Comparison of ENCODE assay signal across 8 mouse cellular contexts in genomic region chr17:88530236-88530619, GRCm38 (mm10). TPM values are rescaled to one million over a fixed set of nuclear protein-coding genes. Genes with fewer than 3 reads are reported as not detected.
DNase-seq lines count a peak whose midpoint lies in the region; ATAC-seq and TF ChIP-seq lines count a peak whose summit lies in the region.

No protein-coding gene starts in this region.

- H3K27ac ChIP-seq in heart, embryonic 15.5 days: peak overlapping the region; percentile 57
- H3K27ac ChIP-seq in forebrain, embryonic 13.5 days: peak overlapping the region; percentile 88
- H3K27ac ChIP-seq in liver, embryonic 14.5 days: no peak overlapping the region

- no peaks in the 10 kb centered on the region for H3K27me3 ChIP-seq in heart, embryonic 15.5 days
- H3K27me3 ChIP-seq in forebrain, embryonic 13.5 days: 0 out of 2 replicates have a peak, but pooled peaks cover 3% of the 10 kb centered on the region
- no peaks in the 10 kb centered on the region for H3K27me3 ChIP-seq in liver, embryonic 14.5 days (ENCODE audit: control insufficient read depth, insufficient read depth, low read length)

- no peak for TF ChIP-seq EP300 in liver, embryonic 14.5 days (IDR thresholded peaks at IDR 0.05; ENCODE audit: low read depth)

- H3K9ac ChIP-seq in heart, embryonic 15.5 days: peak overlapping the region; percentile 75
- peak overlapping the region; percentile 75 for H3K9ac ChIP-seq in forebrain, embryonic 13.5 days
- peak overlapping the region; percentile 76 for H3K9ac ChIP-seq in liver, embryonic 14.5 days (replicated peaks)

- H3K36me3 ChIP-seq in heart, embryonic 15.5 days: no peaks in the 10 kb centered on the region
- no peaks in the 10 kb centered on the region for H3K36me3 ChIP-seq in forebrain, embryonic 13.5 days (ENCODE audit: poor library complexity, severe bottlenecking)
- H3K36me3 ChIP-seq in liver, embryonic 14.5 days (replicated peaks; ENCODE audit: control insufficient read depth, insufficient read depth, low read depth): no peaks in the 10 kb centered on the region

- peaks cover 13% of the 10 kb centered on the region for H3K4me1 ChIP-seq in heart, embryonic 15.5 days (replicated peaks)
- peaks cover 15% of the 10 kb centered on the region for H3K4me1 ChIP-seq in forebrain, embryonic 13.5 days
- peaks cover 5 to 15% of the 10 kb centered on the region in 2 experiments for H3K4me1 ChIP-seq in liver, embryonic 14.5 days (replicated peaks; ENCODE audit: control insufficient read depth in 2 of 2, insufficient read depth in 2 of 2, low read length in 1 of 2)

- no peak for TF ChIP-seq CTCF in liver, embryonic 14.5 days (IDR thresholded peaks at IDR 0.05; ENCODE audit: low read depth)

- peak overlapping the region; percentile 69 for H3K4me3 ChIP-seq in heart, embryonic 15.5 days
- peak overlapping the region; percentile 61 for H3K4me3 ChIP-seq in forebrain, embryonic 13.5 days
- H3K4me3 ChIP-seq in liver, embryonic 14.5 days (ENCODE audit: insufficient read depth in 1 of 2, low read depth in 2 of 2, low read length in 2 of 2): peak overlapping the region; percentile 63 to 86

- peak overlapping the region; percentile 82 for H3K4me2 ChIP-seq in heart, embryonic 15.5 days
- peak overlapping the region; percentile 80 for H3K4me2 ChIP-seq in forebrain, embryonic 13.5 days
- H3K4me2 ChIP-seq in liver, embryonic 14.5 days (ENCODE audit: low read depth): peak overlapping the region; percentile 94

- peak; percentile 65 for ATAC-seq in heart, embryonic 15.5 days (replicated peaks; ENCODE audit: insufficient number of reproducible peaks, insufficient read depth, low FRiP score, low read depth)
- peak; percentile 84 for ATAC-seq in forebrain, embryonic 13.5 days
- peak; percentile 64 for ATAC-seq in liver, embryonic 14.5 days (ENCODE audit: insufficient read depth)

- no peak for DNase-seq in heart, adult 18-20 months
- peak; percentile 27 for DNase-seq in MEL-GATA-1-ER (ENCODE audit: extremely low read depth, low read depth)
- DNase-seq in liver, embryonic 14.5 days (ENCODE audit: low read depth in 3 of 3, low spot score in 3 of 3): no peak
- no peak for DNase-seq in urinary bladder, postnatal 14 days (ENCODE audit: low spot score)
- DNase-seq in gastrocnemius, adult 8-10 months (ENCODE audit: low spot score in 2 of 2): no peak
- no peak for DNase-seq in retina, embryonic 14.5 days (ENCODE audit: low spot score)

- H3K9me3 ChIP-seq in heart, embryonic 15.5 days (replicated peaks): no peaks in the 10 kb centered on the region
- no peaks in the 10 kb centered on the region for H3K9me3 ChIP-seq in forebrain, embryonic 13.5 days (replicated peaks)
- H3K9me3 ChIP-seq in liver, embryonic 14.5 days (ENCODE audit: control insufficient read depth, low read length): no peaks in the 10 kb centered on the region

- WGBS in heart, embryonic 15.5 days: under 1% methylated on average over 13 of the region's 14 CpGs
- under 1% methylated on average over 13 of the region's 14 CpGs for WGBS in forebrain, embryonic 13.5 days
- WGBS in liver, embryonic 14.5 days (ENCODE audit: insufficient replicate concordance): under 1% methylated on average over 14 of the region's 14 CpGs

RNA-seq across cellular contexts. Expression of gene Ppp1r21, which starts 0.3 kb away (rescaled TPM):
- polyA plus RNA-seq in heart, embryonic 15.5 days (2015; fragmentation: Nextera tagmentation; extraction: Ambion mirVana): 8.7 and 13.0 TPM in 2 replicates
- 10 to 100 TPM; 10.1 to 10.8 TPM for total RNA-seq in heart, adult 18-20 months (2021)
- 22.4 and 24.7 TPM in 2 replicates for polyA plus RNA-seq in forebrain, embryonic 13.5 days (2015; fragmentation: Nextera tagmentation; extraction: Ambion mirVana)
- polyA plus RNA-seq in liver, embryonic 14.5 days (2012; rRNA removed): 9.4 and 11.2 TPM in 2 replicates
- 8.8 and 9.1 TPM in 2 replicates for polyA plus RNA-seq in liver, embryonic 14.5 days (2014; fragmentation: Nextera tagmentation; extraction: Ambion mirVana)
- total RNA-seq in gastrocnemius, adult 8-10 months (2022): 1 to 10 TPM; 5.5 to 6.8 (median 6.0) TPM
